Mouse (Mus musculus): ENCODE results near the gene Ptpn12. TPM values are rescaled to one million over a fixed set of nuclear protein-coding genes. Genes with fewer than 3 reads are reported as not detected.

Gene Ptpn12
- polyA plus RNA-seq, 1 experiment = 35.9 TPM

- WGBS = 59% methylated on average over 3 of the region's 3 CpGs
- TF ChIP-seq POLR2A (IDR thresholded peaks at IDR 0.05; ENCODE audit: low read depth, low read length) (no peak), CTCF (conservative IDR thresholded peaks at IDR 0.05; ENCODE audit: insufficient read depth, insufficient read length, low read depth, low read length) (no peak)
- Histone ChIP-seq H3K4me1 (ENCODE audit: control insufficient read depth, insufficient read depth, low read length) (no peaks in the 10 kb centered on the region; the same call in 1 of the 2 replicates), H3K36me3 (ENCODE audit: control insufficient read depth, insufficient read depth, low read length) (no peaks in the 10 kb centered on the region), H3K27ac (ENCODE audit: insufficient read depth, low read depth, low read length) (no peak overlapping the region), H3K27me3 (replicated peaks; ENCODE audit: control insufficient read depth, insufficient read depth, low read length) (no peaks in the 10 kb centered on the region), H3K4me3 (ENCODE audit: insufficient read depth, low read depth, low read length) (no peak overlapping the region)
- no peak for DNase-seq
These were observed 2.0 kb downstream of the Ptpn12 start for GRCm38 (mm10) chr5:21053571-21054307.

DNA sequence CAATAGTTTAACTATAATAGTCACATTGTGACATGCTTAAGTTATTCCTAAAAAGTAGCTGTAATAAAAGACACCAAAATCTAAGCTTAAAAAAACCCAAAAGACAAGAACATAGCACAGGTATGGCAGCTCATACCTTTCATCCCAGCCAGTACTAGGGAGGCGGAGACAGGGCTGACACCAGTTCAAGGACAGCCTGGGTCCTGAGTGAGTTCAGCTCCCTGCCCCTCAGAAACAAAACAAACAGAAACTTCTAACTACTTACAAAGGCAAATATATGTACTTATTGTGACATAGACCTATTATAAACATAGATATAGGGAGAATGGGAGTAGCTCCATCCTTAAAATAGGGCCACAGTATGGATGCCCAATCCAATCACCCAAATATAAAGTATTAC, 3.2 kb downstream of the Ptpn12 start:
- Histone ChIP-seq H3K27me3 (replicated peaks; ENCODE audit: control insufficient read depth, insufficient read depth, low read length) (no peaks in the 10 kb centered on the region), H3K4me3 (ENCODE audit: insufficient read depth, low read depth, low read length) (no peak overlapping the region), H3K4me1 (ENCODE audit: control insufficient read depth, insufficient read depth, low read length) (no peaks in the 10 kb centered on the region; the same call in 1 of the 2 replicates), H3K36me3 (ENCODE audit: control insufficient read depth, insufficient read depth, low read length) (no peaks in the 10 kb centered on the region), H3K27ac (ENCODE audit: insufficient read depth, low read depth, low read length) (no peak overlapping the region)
- 98% methylated on average over 1 of the region's 1 CpGs for WGBS
- DNase-seq = no peak
- TF ChIP-seq POLR2A (IDR thresholded peaks at IDR 0.05; ENCODE audit: low read depth, low read length) (no peak), CTCF (conservative IDR thresholded peaks at IDR 0.05; ENCODE audit: insufficient read depth, insufficient read length, low read depth, low read length) (no peak)

DNA sequence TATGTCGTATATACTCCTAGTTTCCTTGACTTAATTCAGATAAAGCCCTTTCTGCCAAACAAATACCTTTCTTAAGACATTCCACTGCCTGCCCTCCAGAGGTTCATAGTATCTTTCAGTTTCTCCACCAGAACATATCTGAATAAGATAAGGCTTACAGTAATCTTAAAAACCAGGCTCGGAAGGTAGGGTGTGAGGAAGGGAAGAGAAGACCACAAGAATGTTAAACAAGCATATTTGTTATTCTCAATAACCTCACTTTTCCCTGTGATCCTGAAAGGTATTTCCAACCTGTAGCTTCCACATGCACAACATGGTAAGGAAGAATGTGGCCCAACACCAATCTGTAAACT, 5.0 kb downstream of the Ptpn12 start:
- H3K36me3 ChIP-seq (ENCODE audit: control insufficient read depth, insufficient read depth, low read length) = no peaks in the 10 kb centered on the region
- H3K4me1 ChIP-seq (ENCODE audit: control insufficient read depth, insufficient read depth, low read length) = peaks cover 3% of the 10 kb centered on the region; the same call in 1 of the 2 replicates
- no peak for TF ChIP-seq CTCF (conservative IDR thresholded peaks at IDR 0.05; ENCODE audit: insufficient read depth, insufficient read length, low read depth, low read length)
- no peak for TF ChIP-seq POLR2A (IDR thresholded peaks at IDR 0.05; ENCODE audit: low read depth, low read length)
- no peak for DNase-seq
- no peak overlapping the region for H3K27ac ChIP-seq (ENCODE audit: insufficient read depth, low read depth, low read length)
- H3K27me3 ChIP-seq (replicated peaks; ENCODE audit: control insufficient read depth, insufficient read depth, low read length) = no peaks in the 10 kb centered on the region
- H3K4me3 ChIP-seq (ENCODE audit: insufficient read depth, low read depth, low read length) = no peak overlapping the region
- 68% methylated on average over 2 of the region's 2 CpGs for WGBS

GRCm38 (mm10) chr5:21050061-21050769, 5.5 kb downstream of the Ptpn12 start:
- Histone ChIP-seq H3K4me3 (ENCODE audit: insufficient read depth, low read depth, low read length) (no peak overlapping the region), H3K36me3 (ENCODE audit: control insufficient read depth, insufficient read depth, low read length) (no peaks in the 10 kb centered on the region), H3K27ac (ENCODE audit: insufficient read depth, low read depth, low read length) (no peak overlapping the region), H3K4me1 (ENCODE audit: control insufficient read depth, insufficient read depth, low read length) (peaks cover 3% of the 10 kb centered on the region; the same call in 1 of the 2 replicates), H3K27me3 (replicated peaks; ENCODE audit: control insufficient read depth, insufficient read depth, low read length) (no peaks in the 10 kb centered on the region)
- no peak for TF ChIP-seq POLR2A (IDR thresholded peaks at IDR 0.05; ENCODE audit: low read depth, low read length)
- TF ChIP-seq CTCF (conservative IDR thresholded peaks at IDR 0.05; ENCODE audit: insufficient read depth, insufficient read length, low read depth, low read length) = no peak
- DNase-seq = no peak
- 75% methylated on average over 6 of the region's 6 CpGs for WGBS

DNA sequence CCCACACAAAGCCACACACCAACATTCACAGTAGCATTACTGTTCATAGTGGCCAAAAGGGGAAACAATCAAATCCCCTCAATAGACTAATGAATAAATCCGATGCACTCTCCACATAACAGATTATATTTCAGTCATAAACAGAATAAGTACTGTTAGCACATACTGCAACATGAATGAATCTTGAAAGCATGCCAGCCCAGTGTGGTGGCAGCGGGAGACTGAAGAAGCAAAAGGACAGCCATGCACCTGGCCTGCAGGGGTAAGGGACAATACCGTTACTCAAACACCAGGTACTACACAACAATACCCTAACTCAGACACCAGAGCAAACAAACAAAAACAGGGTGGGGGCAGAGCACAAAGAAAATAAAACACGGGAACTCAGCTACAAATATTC, 6.7 kb downstream of the Ptpn12 start:
- Histone ChIP-seq H3K27ac (ENCODE audit: insufficient read depth, low read depth, low read length) (no peak overlapping the region), H3K36me3 (ENCODE audit: control insufficient read depth, insufficient read depth, low read length) (no peaks in the 10 kb centered on the region), H3K4me3 (ENCODE audit: insufficient read depth, low read depth, low read length) (no peak overlapping the region), H3K27me3 (replicated peaks; ENCODE audit: control insufficient read depth, insufficient read depth, low read length) (no peaks in the 10 kb centered on the region), H3K4me1 (ENCODE audit: control insufficient read depth, insufficient read depth, low read length) (peaks cover 8% of the 10 kb centered on the region; the same call in 1 of the 2 replicates)
- no peak for DNase-seq
- TF ChIP-seq CTCF (conservative IDR thresholded peaks at IDR 0.05; ENCODE audit: insufficient read depth, insufficient read length, low read depth, low read length) = no peak
- TF ChIP-seq POLR2A (IDR thresholded peaks at IDR 0.05; ENCODE audit: low read depth, low read length) = no peak
- 70% methylated on average over 4 of the region's 4 CpGs for WGBS

- 89% methylated on average over 4 of the region's 4 CpGs for WGBS
- DNase-seq = no peak
- H3K4me3 ChIP-seq (ENCODE audit: insufficient read depth, low read depth, low read length) = no peak overlapping the region
These were observed 8.6 kb downstream of the Ptpn12 start for GRCm38 (mm10) chr5:21047114-21047513.

More at GRCm38 (mm10) chr5:21047114-21047513, 8.6 kb downstream of the Ptpn12 start:
- TF ChIP-seq CTCF (conservative IDR thresholded peaks at IDR 0.05; ENCODE audit: insufficient read depth, insufficient read length, low read depth, low read length) (no peak), POLR2A (IDR thresholded peaks at IDR 0.05; ENCODE audit: low read depth, low read length) (no peak)
- Histone ChIP-seq H3K27me3 (replicated peaks; ENCODE audit: control insufficient read depth, insufficient read depth, low read length) (no peaks in the 10 kb centered on the region), H3K4me1 (ENCODE audit: control insufficient read depth, insufficient read depth, low read length) (peaks cover 11% of the 10 kb centered on the region; the same call in 1 of the 2 replicates), H3K36me3 (ENCODE audit: control insufficient read depth, insufficient read depth, low read length) (no peaks in the 10 kb centered on the region), H3K27ac (ENCODE audit: insufficient read depth, low read depth, low read length) (no peak overlapping the region)

Data from kidney, adult 2 months (tissue).